Mouse (Mus musculus): Measurements from ENCODE around the gene Slc16a5. TPM values are rescaled to one million over a fixed set of nuclear protein-coding genes. Genes with fewer than 3 reads are reported as not detected.
"Not testable (repeated sequence)": the region's sequence is repeated elsewhere in the genome, so short reads cannot be mapped to it uniquely, and the experiment has no call there.

Slc16a5 gene
- polyA plus RNA-seq, 1 experiment from 2014 or later = 0.51 TPM

DNA sequence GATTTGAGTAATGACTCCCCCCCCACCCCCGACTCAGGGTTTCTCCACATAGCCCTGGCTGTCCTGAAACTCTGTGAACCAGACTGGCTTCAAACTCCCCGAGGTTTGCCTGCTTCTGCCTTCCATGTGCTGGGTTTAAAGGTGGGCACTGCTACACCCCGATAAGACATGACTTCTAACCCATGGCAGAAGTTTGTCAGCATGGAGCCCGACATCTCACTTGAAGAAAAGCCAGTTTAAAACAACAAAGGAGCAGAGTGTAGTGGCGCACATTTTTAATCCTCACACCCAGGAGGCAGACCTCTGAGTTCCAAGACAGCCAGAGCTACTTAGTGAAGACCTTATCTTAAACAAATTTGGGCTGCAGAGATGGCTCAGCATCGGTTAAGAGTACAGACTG is 30.1 kb downstream of the Slc16a5 start:
- H3K27ac ChIP-seq (ENCODE audit: low read length) = peak overlapping the region; percentile 71; the same call in 1 of the 2 replicates
- H3K9me3 ChIP-seq (replicated peaks; ENCODE audit: control insufficient read depth, low read length) = no peaks in the 10 kb centered on the region
- peak overlapping the region; percentile 80 for H3K4me3 ChIP-seq (ENCODE audit: low read depth, low read length)
- peak overlapping the region; percentile 99 for H3K4me2 ChIP-seq (ENCODE audit: low read depth, low read length)
- ATAC-seq (ENCODE audit: low read depth) = no peak
- 25% methylated on average over 6 of the region's 6 CpGs for WGBS (ENCODE audit: insufficient replicate concordance)
- peaks cover 19% of the 10 kb centered on the region for H3K4me1 ChIP-seq (ENCODE audit: control insufficient read depth, low read depth, low read length)
- no peaks in the 10 kb centered on the region for H3K27me3 ChIP-seq (ENCODE audit: control insufficient read depth, insufficient read depth, low read depth, low read length)
- peaks cover 6% of the 10 kb centered on the region; the same call in 1 of the 2 replicates for H3K36me3 ChIP-seq (ENCODE audit: control insufficient read depth, insufficient read depth)
- H3K9ac ChIP-seq (ENCODE audit: low read depth, low read length) = peak overlapping the region; percentile 73

GRCm38 (mm10) chr11:115496559-115496958 is 34.3 kb downstream of the Slc16a5 start:
- H3K27me3 ChIP-seq (ENCODE audit: control insufficient read depth, insufficient read depth, low read depth, low read length); H3K9me3 ChIP-seq (replicated peaks; ENCODE audit: control insufficient read depth, low read length); H3K27ac ChIP-seq (ENCODE audit: low read length); H3K4me3 ChIP-seq (ENCODE audit: low read depth, low read length); ATAC-seq (ENCODE audit: low read depth); H3K4me2 ChIP-seq (ENCODE audit: low read depth, low read length); H3K9ac ChIP-seq (ENCODE audit: low read depth, low read length): not testable (repeated sequence)
- peaks cover 30% of the 10 kb centered on the region for H3K36me3 ChIP-seq (ENCODE audit: control insufficient read depth, insufficient read depth)
- H3K4me1 ChIP-seq (ENCODE audit: control insufficient read depth, low read depth, low read length) = peaks cover 13% of the 10 kb centered on the region
- 76% methylated on average over 9 of the region's 9 CpGs for WGBS (ENCODE audit: insufficient replicate concordance)

- Histone ChIP-seq H3K4me3 (ENCODE audit: low read depth, low read length) (no peak overlapping the region), H3K4me2 (ENCODE audit: low read depth, low read length) (no peak overlapping the region), H3K9ac (ENCODE audit: low read depth, low read length) (no peak overlapping the region), H3K36me3 (ENCODE audit: control insufficient read depth, insufficient read depth) (peaks cover 37% of the 10 kb centered on the region), H3K9me3 (replicated peaks; ENCODE audit: control insufficient read depth, low read length) (no peaks in the 10 kb centered on the region), H3K27ac (ENCODE audit: low read length) (no peak overlapping the region), H3K27me3 (ENCODE audit: control insufficient read depth, insufficient read depth, low read depth, low read length) (no peaks in the 10 kb centered on the region), H3K4me1 (ENCODE audit: control insufficient read depth, low read depth, low read length) (peaks cover 30% of the 10 kb centered on the region)
- WGBS (ENCODE audit: insufficient replicate concordance) = 88% methylated on average over 6 of the region's 6 CpGs
- no peak for ATAC-seq (ENCODE audit: low read depth)
Measured at GRCm38 (mm10) chr11:115502636-115503035, 40.4 kb downstream of the Slc16a5 start.

GRCm38 (mm10) chr11:115506586-115506985 is 44.3 kb downstream of the Slc16a5 start:
- peak; percentile 74 for ATAC-seq (ENCODE audit: low read depth)
- H3K4me3 ChIP-seq (ENCODE audit: low read depth, low read length) = peak overlapping the region; percentile 28
- peaks cover 68% of the 10 kb centered on the region for H3K4me1 ChIP-seq (ENCODE audit: control insufficient read depth, low read depth, low read length)
- 16% methylated on average over 3 of the region's 3 CpGs for WGBS (ENCODE audit: insufficient replicate concordance)
- H3K27ac ChIP-seq (ENCODE audit: low read length) = peak overlapping the region; percentile 81
- peak overlapping the region; percentile 69 for H3K4me2 ChIP-seq (ENCODE audit: low read depth, low read length)
- H3K9ac ChIP-seq (ENCODE audit: low read depth, low read length) = peak overlapping the region; percentile 37
- no peaks in the 10 kb centered on the region for H3K27me3 ChIP-seq (ENCODE audit: control insufficient read depth, insufficient read depth, low read depth, low read length)
- H3K9me3 ChIP-seq (replicated peaks; ENCODE audit: control insufficient read depth, low read length) = no peaks in the 10 kb centered on the region
- H3K36me3 ChIP-seq (ENCODE audit: control insufficient read depth, insufficient read depth) = peaks cover 11% of the 10 kb centered on the region

GRCm38 (mm10) chr11:115508061-115508460 is 45.8 kb downstream of the Slc16a5 start:
- H3K9ac ChIP-seq (ENCODE audit: low read depth, low read length) = peak overlapping the region; percentile 30; the same call in 1 of the 2 replicates
- H3K4me2 ChIP-seq (ENCODE audit: low read depth, low read length) = peak overlapping the region; percentile 18; the same call in 1 of the 2 replicates
- H3K27me3 ChIP-seq (ENCODE audit: control insufficient read depth, insufficient read depth, low read depth, low read length) = no peaks in the 10 kb centered on the region
- WGBS (ENCODE audit: insufficient replicate concordance) = 50% methylated on average over 2 of the region's 2 CpGs
- ATAC-seq (ENCODE audit: low read depth) = no peak
- H3K27ac ChIP-seq (ENCODE audit: low read length) = peak overlapping the region; percentile 81
- H3K36me3 ChIP-seq (ENCODE audit: control insufficient read depth, insufficient read depth) = no peaks in the 10 kb centered on the region; the same call in 1 of the 2 replicates
- no peaks in the 10 kb centered on the region for H3K9me3 ChIP-seq (replicated peaks; ENCODE audit: control insufficient read depth, low read length)
- peaks cover 81% of the 10 kb centered on the region for H3K4me1 ChIP-seq (ENCODE audit: control insufficient read depth, low read depth, low read length)
- H3K4me3 ChIP-seq (ENCODE audit: low read depth, low read length) = no peak overlapping the region

DNA sequence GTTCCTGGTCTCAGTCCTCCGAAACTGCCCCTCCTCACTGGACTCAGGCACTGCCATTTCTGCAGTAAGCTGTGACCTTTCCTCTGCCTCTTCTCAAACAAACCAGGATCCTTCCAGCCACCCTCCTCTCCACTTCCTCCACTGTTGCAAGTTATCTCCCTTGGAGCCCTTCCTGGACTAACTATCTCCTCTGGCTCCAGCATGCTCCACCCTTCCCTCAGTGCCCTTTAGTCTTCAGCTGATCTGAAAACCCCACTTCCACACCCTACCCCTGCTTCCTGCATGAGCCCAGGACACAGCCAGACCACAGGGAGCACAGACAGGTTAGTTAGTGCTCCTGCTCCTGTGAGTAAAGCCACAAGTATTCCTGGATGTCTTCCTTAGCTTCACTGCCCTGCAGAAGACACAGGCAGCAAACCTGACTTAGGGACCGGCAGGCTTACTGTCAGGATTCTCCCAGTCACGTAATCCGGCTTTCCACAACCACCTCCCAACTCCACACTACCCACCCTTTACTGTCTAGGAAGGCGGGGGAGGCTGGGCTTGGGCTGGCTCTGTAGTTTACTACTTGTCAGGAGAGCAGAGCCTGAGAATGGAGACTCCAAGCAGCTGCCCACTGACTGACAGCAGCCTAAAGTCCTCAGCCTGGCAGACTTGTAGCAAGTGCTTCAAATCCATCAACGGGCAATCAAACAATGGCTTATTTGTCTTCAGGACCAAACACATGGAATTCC is 47.7 kb downstream of the Slc16a5 start:
- no peaks in the 10 kb centered on the region for H3K9me3 ChIP-seq (replicated peaks; ENCODE audit: control insufficient read depth, low read length)
- peak overlapping the region; percentile 94 for H3K4me3 ChIP-seq (ENCODE audit: low read depth, low read length)
- 31% methylated on average over 6 of the region's 6 CpGs for WGBS (ENCODE audit: insufficient replicate concordance)
- H3K27ac ChIP-seq (ENCODE audit: low read length) = peak overlapping the region; percentile 94
- no peaks in the 10 kb centered on the region for H3K36me3 ChIP-seq (ENCODE audit: control insufficient read depth, insufficient read depth)
- H3K9ac ChIP-seq (ENCODE audit: low read depth, low read length) = peak overlapping the region; percentile 35
- H3K27me3 ChIP-seq (ENCODE audit: control insufficient read depth, insufficient read depth, low read depth, low read length) = no peaks in the 10 kb centered on the region
- peak overlapping the region; percentile 88 for H3K4me2 ChIP-seq (ENCODE audit: low read depth, low read length)
- H3K4me1 ChIP-seq (ENCODE audit: control insufficient read depth, low read depth, low read length) = peaks cover 79% of the 10 kb centered on the region
- peak; percentile 27 for ATAC-seq (ENCODE audit: low read depth)

DNA sequence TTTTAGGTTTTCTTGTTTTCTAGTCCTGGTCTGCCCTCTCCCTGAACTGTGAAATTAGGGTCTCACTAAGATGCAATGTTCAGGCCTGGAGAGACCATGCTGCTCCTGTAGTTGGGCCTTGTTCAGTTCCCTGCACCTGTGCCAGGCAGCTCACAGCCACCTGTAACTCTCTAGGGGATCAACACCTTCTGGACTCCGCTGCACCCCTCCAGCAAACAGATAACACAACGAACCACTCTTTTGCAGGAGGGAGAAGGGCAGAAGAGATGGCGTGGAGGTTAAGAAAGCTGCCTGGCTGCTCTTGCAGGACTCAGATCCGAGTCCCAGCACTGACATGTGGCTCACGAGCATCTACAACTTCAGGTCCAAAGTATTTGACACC is 48.2 kb downstream of the Slc16a5 start:
- Histone ChIP-seq H3K4me1 (ENCODE audit: control insufficient read depth, low read depth, low read length) (peaks cover 75% of the 10 kb centered on the region), H3K27me3 (ENCODE audit: control insufficient read depth, insufficient read depth, low read depth, low read length) (no peaks in the 10 kb centered on the region), H3K4me2 (ENCODE audit: low read depth, low read length) (peak overlapping the region; percentile 88), H3K27ac (ENCODE audit: low read length) (peak overlapping the region; percentile 94), H3K9ac (ENCODE audit: low read depth, low read length) (peak overlapping the region; percentile 35), H3K4me3 (ENCODE audit: low read depth, low read length) (peak overlapping the region; percentile 94), H3K9me3 (replicated peaks; ENCODE audit: control insufficient read depth, low read length) (no peaks in the 10 kb centered on the region), H3K36me3 (ENCODE audit: control insufficient read depth, insufficient read depth) (no peaks in the 10 kb centered on the region)
- no peak for ATAC-seq (ENCODE audit: low read depth)
- 28% methylated on average over 5 of the region's 5 CpGs for WGBS (ENCODE audit: insufficient replicate concordance)

GRCm38 (mm10) chr11:115511121-115511520 is 48.8 kb downstream of the Slc16a5 start:
- Histone ChIP-seq H3K4me3 (ENCODE audit: low read depth, low read length) (peak overlapping the region; percentile 94), H3K4me2 (ENCODE audit: low read depth, low read length) (peak overlapping the region; percentile 88), H3K9me3 (replicated peaks; ENCODE audit: control insufficient read depth, low read length) (no peaks in the 10 kb centered on the region), H3K9ac (ENCODE audit: low read depth, low read length) (peak overlapping the region; percentile 89), H3K4me1 (ENCODE audit: control insufficient read depth, low read depth, low read length) (peaks cover 69% of the 10 kb centered on the region), H3K27ac (ENCODE audit: low read length) (peak overlapping the region; percentile 94), H3K27me3 (ENCODE audit: control insufficient read depth, insufficient read depth, low read depth, low read length) (no peaks in the 10 kb centered on the region), H3K36me3 (ENCODE audit: control insufficient read depth, insufficient read depth) (no peaks in the 10 kb centered on the region)
- 30% methylated on average over 2 of the region's 2 CpGs for WGBS (ENCODE audit: insufficient replicate concordance)
- peak; percentile 62 for ATAC-seq (ENCODE audit: low read depth)

GRCm38 (mm10) chr11:115512004-115512403 is 49.7 kb downstream of the Slc16a5 start:
- peaks cover 60% of the 10 kb centered on the region for H3K4me1 ChIP-seq (ENCODE audit: control insufficient read depth, low read depth, low read length)
- H3K27ac ChIP-seq (ENCODE audit: low read length) = peak overlapping the region; percentile 94

More at GRCm38 (mm10) chr11:115512004-115512403, 49.7 kb downstream of the Slc16a5 start:
- H3K9ac ChIP-seq (ENCODE audit: low read depth, low read length) = peak overlapping the region; percentile 89
- peak overlapping the region; percentile 88 for H3K4me2 ChIP-seq (ENCODE audit: low read depth, low read length)
- H3K27me3 ChIP-seq (ENCODE audit: control insufficient read depth, insufficient read depth, low read depth, low read length) = no peaks in the 10 kb centered on the region
- no peak for ATAC-seq (ENCODE audit: low read depth)
- H3K4me3 ChIP-seq (ENCODE audit: low read depth, low read length) = peak overlapping the region; percentile 94
- no peaks in the 10 kb centered on the region for H3K9me3 ChIP-seq (replicated peaks; ENCODE audit: control insufficient read depth, low read length)
- 40% methylated on average over 3 of the region's 3 CpGs for WGBS (ENCODE audit: insufficient replicate concordance)
- H3K36me3 ChIP-seq (ENCODE audit: control insufficient read depth, insufficient read depth) = no peaks in the 10 kb centered on the region
